38 mouse cellular contexts compared by ENCODE assay signal in genomic region chr13:59800077-59800476, GRCm38 (mm10). TPM values are rescaled to one million over a fixed set of nuclear protein-coding genes. Genes with fewer than 3 reads are reported as not detected.
"Had no signal": no experiment of that assay in that cellular context is flagged by ENCODE, and none has a peak within 500 bp of the region (broad histone marks: within the 10 kb centered on the region; RNA-seq: fewer than 3 reads in every experiment).

No protein-coding gene starts in this region.

- DNase-seq: gastrocnemius, adult 2 months; gastrocnemius, postnatal 14 days; gastrocnemius, postnatal 36 days; heart, adult 18-20 months; heart, postnatal 10 days; heart, postnatal 4 days; kidney, adult 18-20 months; kidney, adult 8-10 months; kidney, postnatal 10 days; kidney, postnatal 25 days; kidney, postnatal 4 days had no signal

- ATAC-seq: hindbrain, embryonic 16.5 days; inflammation-experienced regulatory T-cells, adult 6 months; intestine, embryonic 15.5 days; intestine, postnatal 0 days had no signal

- H3K9ac ChIP-seq: heart, embryonic 12.5 days; hindbrain, embryonic 12.5 days; hindbrain, embryonic 14.5 days; intestine, embryonic 15.5 days; limb, embryonic 12.5 days had no signal

- H3K27me3 ChIP-seq: heart, embryonic 12.5 days; hindbrain, embryonic 12.5 days; intestine, embryonic 15.5 days; limb, embryonic 12.5 days had no signal

- H3K9me3 ChIP-seq: heart, embryonic 10.5 days; heart, embryonic 12.5 days; hindbrain, embryonic 10.5 days; hindbrain, embryonic 12.5 days; intestine, embryonic 15.5 days; limb, embryonic 10.5 days; limb, embryonic 12.5 days had no signal

- H3K4me3 ChIP-seq: gastrocnemius, adult 2 months; heart, embryonic 10.5 days; heart, embryonic 12.5 days; hindbrain, embryonic 10.5 days; hindbrain, embryonic 12.5 days; intestine, embryonic 15.5 days; layer of hippocampus, adult 2 months; left cerebral cortex, adult 2 months; limb, embryonic 10.5 days; limb, embryonic 12.5 days had no signal

- H3K4me2 ChIP-seq: heart, embryonic 12.5 days; hindbrain, embryonic 12.5 days; hindbrain, embryonic 14.5 days; intestine, embryonic 15.5 days; limb, embryonic 12.5 days had no signal

- H3K4me1 ChIP-seq: heart, embryonic 10.5 days; hindbrain, embryonic 10.5 days; hindbrain, embryonic 12.5 days; limb, embryonic 10.5 days; limb, embryonic 12.5 days had no signal

- H3K27ac ChIP-seq: gastrocnemius, adult 2 months; heart, embryonic 10.5 days; hindbrain, embryonic 10.5 days; hindbrain, embryonic 12.5 days; hindbrain, embryonic 14.5 days; intestine, embryonic 15.5 days; limb, embryonic 10.5 days; limb, embryonic 12.5 days had no signal

RNA-seq across cellular contexts. Expression of gene Gm49354, which starts 18.0 kb away (rescaled TPM):
- total RNA-seq: gastrocnemius, adult 2 months; gastrocnemius, postnatal 14 days; gastrocnemius, postnatal 36 days; heart, adult 18-20 months; heart, adult 8-10 months; heart, postnatal 10 days; heart, postnatal 25 days; heart, postnatal 4 days; layer of hippocampus, adult 2 months; layer of hippocampus, postnatal 10 days; layer of hippocampus, postnatal 25 days; left cerebral cortex, adult 2 months; left cerebral cortex, postnatal 14 days; left cerebral cortex, postnatal 36 days; liver, adult 2 months had no signal
- polyA plus RNA-seq: frontal cortex, adult 2 months; gonadal fat pad, adult 2 months; heart, embryonic 10.5 days; heart, embryonic 12.5 days; heart, embryonic 14.5 days; heart, embryonic 16.5 days; hindbrain, embryonic 10.5 days; hindbrain, embryonic 12.5 days; hindbrain, embryonic 14.5 days; hindbrain, embryonic 16.5 days; inflammation-experienced regulatory T-cells, adult 6 months; intestine, embryonic 15.5 days; intestine, postnatal 0 days; kidney, embryonic 14.5 days; kidney, embryonic 16.5 days; limb, embryonic 10.5 days; limb, embryonic 12.5 days; limb, embryonic 14.5 days; liver, adult 2 months had no signal

RNA-seq across cellular contexts. Expression of gene 1700014D04Rik, which starts 53.5 kb away (rescaled TPM):
- total RNA-seq: gastrocnemius, adult 2 months; gastrocnemius, postnatal 14 days; gastrocnemius, postnatal 36 days; heart, adult 18-20 months; heart, adult 8-10 months; heart, postnatal 25 days; liver, adult 2 months had no signal
- polyA plus RNA-seq: heart, embryonic 10.5 days; heart, embryonic 12.5 days; heart, embryonic 14.5 days; heart, embryonic 16.5 days; hindbrain, embryonic 12.5 days; inflammation-experienced regulatory T-cells, adult 6 months; intestine, embryonic 15.5 days; intestine, postnatal 0 days; kidney, embryonic 14.5 days; kidney, embryonic 16.5 days; liver, adult 2 months had no signal
